Mouse (Mus musculus) embryo, embryonic 10.5 days (tissue): ENCODE data around the gene Tmem178b.

Experiments used
- DNase-seq: peaks from one replicate; pipeline ENCODE4 v3.0.0-alpha.2; 2015; ENCODE audit warnings: low spot score

Tmem178b gene

DNA sequence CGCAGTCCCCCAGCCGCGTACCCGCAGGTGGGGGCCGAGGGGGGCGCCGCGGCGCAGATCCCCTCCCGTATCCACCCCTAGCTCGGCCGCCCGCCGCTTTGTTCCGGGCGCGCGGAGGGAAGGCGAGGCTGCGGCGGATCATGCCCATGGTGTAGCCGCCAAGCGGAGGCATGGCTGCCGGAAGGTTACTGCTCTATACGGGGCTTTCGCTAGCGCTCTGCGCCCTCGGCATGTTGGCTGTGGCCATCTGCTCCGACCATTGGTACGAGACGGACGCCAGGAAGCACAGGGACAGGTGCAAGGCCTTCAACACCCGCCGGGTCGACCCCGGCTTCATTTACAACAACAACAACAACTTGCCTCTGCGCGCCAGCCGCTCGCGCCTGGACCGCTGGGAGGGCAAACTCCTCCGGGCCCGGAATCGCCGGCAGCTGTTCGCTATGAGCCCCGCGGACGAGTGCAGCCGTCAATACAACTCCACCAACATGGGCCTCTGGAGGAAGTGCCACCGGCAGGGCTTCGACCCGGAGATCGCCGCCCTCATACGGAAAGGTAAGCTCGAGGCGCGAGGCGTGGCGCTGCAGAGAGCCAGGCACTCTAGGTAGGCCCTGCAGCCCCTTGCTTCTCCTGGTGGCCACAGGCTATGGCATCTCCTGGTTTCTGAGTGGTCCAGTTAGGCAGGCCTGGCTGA, at the start of gene Tmem178b:
TSS of gene Tmem178b (plus strand) at position 371 of the 691 bp plus-strand sequence.
- DNase-seq, result peak; percentile 57

DNA sequence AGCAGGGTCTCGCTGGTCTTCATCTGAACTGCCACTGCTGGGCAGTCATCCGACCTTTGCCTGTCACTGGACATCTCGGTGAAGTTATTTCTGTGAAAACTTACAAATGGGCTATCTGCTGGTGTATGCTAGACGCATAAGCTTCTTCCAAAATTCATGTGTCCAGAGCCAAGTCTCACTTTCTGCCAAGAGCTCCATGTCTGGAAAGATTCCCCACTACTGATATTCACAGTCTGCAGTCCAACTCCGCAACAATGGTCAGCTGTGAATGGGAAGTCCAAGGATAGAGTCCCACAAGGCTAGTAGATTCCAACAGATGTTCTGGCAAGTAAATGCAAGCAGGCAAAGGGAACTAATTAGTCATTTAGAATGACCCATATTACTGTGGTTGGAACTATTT, 44.3 kb upstream of the Tmem178b start:
- no peak for DNase-seq

DNA sequence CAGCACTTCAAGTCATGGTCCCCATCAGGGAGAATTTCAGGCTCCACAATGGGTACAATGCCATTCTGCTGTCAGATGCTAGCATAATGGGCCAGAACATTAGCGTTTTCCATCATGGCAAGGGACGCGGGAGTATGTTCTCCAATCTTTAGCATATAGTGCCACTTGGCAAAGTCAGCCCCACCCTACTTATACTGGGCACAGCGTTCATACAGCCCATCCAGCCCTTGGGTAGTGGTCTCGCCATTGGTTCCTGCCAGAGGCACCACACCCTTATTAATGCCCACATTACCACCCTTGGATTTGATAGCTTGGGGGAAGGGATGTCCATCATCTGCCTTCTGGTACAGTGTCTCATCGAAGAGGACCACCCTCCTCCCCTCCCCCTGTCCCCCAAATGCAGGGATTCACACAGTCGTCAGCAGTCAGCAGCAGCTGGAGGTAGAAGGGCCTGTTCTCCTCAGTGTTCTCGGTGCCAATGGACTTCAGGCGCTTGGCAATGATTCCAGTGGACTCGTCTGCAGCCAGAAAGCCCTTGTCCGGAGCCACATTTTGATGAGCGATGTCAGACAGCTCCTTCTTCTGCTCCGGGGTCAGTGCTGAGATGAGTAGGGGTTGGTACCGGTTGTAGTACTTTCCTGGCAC, 29.3 kb upstream of the Tmem178b start:
- no peak for DNase-seq

DNA sequence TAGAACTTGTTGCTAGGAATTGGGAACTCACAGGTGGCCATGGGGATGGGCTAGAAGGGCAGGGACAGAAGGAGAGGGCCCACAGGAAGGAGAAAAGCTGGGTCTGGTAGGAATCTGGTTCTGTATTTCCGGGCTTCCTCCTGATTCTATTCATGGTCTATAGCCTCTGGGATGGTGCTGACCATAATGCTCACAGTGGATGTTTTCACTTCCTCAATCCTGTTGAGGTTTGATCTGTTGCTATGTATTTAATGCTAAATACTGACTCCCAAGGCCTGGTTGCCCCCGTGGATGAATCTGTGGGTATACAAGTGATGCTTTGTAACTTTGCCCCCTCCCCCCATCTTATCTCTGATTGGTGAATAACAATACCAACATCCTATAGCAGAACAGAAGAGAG, 25.5 kb upstream of the Tmem178b start:
- DNase-seq, result no peak

DNA sequence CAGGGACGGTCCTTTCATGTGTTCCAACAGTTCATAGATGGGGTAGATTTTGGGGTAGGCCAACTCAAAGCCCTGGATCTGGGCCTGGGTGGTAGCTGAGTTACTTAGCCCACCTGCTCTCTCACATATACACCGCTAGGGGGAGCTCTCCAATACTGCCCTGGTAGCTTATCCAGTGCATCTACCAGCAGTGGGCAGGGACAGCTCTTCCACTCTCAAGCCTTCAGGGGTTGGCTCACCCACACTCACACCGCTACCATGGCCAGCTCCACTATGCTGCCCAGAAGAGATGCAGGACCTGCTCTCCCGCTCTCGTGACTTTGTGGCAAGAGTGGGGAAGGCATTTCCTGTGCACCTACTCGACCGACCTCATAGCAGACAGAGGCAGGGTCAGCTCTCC, 24.3 kb upstream of the Tmem178b start:
- peak; percentile 30 for DNase-seq

DNA sequence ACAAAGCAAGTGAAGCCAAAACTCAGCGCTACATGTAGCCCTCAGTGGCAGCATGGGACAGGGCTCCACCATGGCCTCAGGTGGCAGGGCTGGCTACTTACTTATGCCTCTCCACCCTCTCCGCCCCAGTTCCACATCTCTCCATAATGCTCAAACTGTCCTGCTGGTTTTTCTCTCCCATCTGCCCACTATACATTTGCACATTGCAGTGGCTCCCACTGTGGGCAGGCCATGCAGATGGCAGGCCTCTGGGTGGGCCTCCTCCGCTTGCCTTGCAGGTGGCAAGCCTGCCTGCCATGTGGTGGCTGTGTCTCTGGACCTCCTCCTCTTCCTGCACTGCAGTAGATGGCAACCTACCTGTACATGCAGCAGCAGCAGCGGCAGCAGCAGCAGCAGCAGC, 23.4 kb upstream of the Tmem178b start:
- DNase-seq, result no peak

DNA sequence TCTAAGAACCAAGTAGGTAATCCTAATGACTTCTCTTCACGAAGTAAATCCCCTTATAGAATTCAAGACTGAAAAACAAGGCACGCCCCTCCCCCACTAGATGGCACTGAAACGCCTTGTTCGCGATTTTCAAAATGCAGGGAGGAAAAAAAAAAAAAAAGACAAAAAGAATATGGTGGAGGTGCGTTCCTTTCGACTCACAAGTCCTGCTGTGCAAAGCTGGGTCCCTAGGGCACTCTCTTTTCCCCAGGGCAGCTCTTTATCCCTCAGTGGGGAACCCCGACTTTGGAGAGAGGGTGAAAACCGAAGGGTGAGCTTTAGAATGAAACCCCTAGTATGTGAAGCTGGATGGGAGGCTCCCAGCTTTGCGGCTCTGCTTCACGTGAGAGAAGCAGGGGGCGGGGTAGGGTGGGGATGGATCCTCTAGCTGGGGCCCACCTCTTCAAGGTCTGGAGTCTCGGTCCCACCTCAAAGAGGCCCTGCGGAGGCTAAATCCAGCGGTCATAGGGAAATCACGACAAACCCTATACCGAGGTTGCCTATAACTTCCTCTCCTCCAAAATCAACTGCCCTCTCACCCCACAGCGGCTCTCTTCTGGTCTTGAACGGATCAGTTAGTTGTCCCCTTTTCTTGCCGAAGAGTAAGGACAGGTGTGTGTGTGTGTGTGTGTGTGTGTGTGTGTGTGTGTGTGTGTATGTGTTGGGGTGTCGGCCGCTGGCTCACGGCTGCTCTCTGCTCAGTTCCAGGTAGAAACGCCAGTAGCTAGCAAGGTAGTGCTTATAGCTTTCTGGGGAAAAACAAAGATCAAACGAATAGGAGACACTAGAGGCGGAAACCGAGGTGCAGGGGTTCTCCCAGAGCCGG, 2.6 kb upstream of the Tmem178b start:
- DNase-seq, result peak; percentile 88

DNA sequence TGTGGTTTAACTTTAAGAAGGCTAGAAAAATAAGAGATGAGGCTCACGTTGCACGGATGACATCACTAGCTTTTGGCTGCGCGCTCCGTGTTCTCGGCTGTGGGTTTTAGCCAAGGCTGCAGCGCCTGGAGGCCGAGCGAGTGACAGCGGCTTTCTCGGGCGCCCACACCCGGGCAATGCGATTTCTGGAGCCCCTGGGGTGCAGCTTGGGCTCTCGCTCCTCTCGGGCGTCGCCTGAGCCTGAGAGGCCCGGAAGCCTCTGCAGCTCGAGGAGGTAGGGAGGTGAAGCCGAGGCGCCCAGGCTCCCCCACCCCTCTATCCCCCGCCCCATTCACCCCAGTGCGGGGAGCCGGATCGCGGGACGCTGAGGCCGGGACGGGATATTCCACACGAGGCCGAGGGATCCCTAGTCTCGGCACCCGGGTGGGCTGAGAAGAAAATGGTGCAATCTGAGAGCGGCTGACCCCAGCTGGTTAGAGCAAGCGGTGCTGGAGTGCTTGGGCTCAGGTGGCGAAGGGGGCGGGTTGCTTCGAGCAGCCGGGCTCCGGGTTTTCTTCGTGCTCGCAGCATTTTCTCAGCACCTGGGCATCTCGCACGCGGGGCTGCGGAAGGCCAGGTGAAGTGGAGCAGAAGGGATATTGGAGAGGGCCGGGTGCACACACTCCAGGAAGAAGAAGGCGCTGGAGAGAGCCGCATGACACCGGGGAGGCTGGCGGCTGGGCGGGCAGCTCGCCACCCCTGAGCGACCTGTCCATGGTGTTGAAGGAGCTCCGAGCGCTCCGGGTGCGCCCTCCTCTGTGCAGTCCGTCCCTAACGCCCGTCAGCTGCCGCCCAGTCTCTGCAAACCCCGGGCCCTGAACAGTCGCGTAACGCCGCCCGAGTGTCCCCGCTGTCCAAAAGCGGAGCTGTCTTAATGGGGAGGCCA, 1.4 kb upstream of the Tmem178b start:
- peak; percentile 73 for DNase-seq

DNA sequence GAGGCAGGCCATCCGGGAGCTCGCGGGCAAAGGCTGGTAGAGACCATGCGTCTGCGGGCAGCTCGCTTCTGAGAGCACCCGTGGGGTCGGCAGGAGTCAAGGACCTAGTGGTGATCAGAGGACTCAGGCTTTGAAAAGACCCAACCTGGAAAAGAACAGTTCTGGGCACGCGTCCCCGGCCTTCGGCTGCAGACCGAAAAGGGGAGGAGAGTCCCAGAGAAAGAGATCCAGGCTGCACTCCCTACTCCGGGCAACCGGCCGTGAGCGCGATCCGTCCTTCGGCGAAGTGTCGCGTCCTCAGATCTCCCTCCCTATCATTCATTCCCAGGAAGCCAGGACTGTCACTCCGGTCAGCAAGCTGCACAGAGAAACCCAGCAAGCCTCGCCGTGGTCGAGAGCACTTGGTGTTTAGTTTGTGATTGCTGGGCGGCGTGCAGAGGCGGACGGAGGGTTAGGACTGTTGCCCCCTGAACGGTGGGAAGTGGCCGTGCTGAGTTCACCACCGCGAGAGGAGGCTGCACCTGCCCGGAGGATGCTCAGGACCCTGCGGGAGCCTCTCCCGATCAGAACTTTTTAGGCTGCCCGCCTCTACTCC, 668 bp upstream of the Tmem178b start:
- DNase-seq, result peak; percentile 64

DNA sequence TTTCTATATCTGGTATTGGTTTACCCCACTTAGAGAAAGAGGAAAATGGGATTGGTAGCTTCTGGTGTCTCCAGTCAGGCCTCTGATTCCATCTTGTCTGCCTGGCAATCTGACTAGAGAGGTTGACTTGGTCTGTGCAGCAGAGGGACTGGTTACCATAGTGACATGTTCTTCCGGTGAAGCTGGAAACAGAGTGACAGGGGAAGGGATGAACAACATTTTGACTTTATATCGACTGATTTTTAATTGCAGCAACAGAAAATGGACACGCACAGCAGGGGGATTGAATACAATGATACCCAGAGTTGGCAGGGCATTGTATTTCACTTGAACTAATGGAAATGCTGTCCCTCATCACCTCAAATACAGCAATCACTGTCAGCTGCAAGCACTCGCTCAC, 2.1 kb downstream of the Tmem178b start:
- peak; percentile 36 for DNase-seq

DNA sequence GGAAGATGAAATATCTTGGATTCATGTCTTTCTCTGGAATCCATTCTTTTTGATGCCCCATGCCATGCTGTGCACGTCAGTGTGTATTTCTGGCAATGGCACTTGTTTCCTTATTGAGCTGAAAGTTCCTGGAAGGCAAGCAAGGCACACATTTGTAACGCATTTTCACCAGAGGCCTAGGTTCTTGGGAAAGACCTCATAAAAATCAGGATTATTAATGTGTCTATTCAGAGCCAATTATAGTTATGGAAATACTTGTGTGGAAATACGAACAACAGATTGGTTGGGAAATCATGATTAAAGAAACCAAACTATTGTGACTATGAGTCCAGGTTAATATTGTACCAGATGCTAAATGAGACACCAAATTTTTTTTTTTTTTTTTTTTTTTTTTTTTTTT, 3.4 kb downstream of the Tmem178b start:
- DNase-seq, result no peak

DNA sequence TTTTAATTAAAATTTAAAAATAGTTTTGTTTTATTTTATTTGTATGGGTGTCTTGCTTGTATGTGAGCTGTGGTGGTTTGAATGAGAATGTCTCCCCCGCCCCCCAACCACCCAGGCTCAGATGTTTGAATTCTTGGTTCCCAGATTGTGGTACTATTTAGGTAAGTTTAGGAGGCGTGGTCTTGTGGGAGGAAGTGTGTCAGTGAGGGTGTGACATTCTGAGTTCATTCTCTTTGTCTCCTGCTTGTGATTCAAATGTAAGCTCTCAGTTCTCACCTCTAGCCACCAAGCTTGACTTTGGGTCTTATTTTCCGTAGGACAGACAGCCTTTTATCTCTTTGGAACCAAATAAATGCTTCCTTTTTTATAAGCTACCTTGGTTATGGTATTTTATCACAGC, 17.7 kb downstream of the Tmem178b start:
- no peak for DNase-seq

DNA sequence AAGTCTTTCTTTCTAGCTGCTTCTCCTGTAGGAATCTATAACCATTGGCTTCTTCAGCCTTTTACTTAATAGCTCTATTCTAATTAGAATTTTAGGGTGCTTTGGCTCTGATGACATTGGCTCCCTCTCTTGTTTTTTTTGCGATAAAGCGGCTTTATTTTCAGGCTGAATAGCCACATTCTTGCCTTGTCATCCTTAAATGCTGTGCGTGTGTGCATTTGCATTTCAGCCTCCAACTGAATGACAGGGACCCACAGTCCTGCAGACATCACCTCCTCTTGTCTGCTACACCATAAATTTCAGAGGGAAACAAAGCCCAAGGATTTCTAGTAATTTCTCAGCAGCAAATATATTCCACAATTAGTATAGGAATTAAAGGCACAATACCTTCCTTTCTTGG, 23.4 kb downstream of the Tmem178b start:
- DNase-seq, result peak; percentile 7

DNA sequence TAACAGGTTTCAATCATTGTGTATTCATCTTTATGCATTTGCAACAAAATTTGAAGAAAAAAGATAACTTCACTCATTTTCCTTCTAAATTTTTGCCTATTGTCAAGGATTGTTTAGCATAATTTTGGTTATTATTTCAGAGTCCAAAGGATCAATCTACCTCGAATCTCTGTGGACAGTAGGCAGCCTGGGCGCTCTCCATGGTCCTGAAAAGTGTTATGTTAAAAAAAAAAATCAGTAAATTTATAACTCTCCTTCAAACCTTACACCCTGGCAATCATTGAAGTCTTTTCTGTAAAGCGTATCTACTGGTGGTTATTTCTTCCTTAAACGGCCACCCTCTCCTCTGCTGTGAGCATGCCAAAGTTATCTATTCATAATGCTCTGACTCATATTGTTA, 26.2 kb downstream of the Tmem178b start:
- peak; percentile 63 for DNase-seq

DNA sequence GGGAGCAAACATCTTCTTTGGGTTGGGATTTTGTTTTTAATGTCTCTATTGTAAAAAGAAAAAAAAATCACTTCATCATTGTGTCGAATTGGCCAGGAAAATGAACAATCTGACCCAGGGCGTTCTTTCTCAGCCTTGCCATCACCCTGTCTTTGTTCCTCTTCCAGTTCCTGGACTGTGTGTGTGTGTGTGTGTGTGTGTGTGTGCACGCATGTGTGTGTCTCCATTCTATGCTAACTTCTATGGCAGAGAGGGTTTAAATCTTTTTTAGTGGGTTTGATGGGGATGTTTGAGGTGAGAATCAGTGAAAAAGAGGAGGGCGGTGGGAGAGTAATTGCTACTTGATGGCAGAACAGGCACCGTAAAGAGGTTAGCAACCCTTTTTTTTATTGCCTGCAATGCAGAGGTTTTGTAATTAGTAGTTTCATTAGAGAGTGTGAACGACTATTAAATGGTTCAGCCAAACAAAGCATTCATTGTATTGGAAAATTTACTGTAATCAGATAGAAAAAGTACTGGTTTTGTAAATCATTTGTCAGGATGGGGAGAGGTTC, 30.2 kb downstream of the Tmem178b start:
- DNase-seq, result no peak

DNA sequence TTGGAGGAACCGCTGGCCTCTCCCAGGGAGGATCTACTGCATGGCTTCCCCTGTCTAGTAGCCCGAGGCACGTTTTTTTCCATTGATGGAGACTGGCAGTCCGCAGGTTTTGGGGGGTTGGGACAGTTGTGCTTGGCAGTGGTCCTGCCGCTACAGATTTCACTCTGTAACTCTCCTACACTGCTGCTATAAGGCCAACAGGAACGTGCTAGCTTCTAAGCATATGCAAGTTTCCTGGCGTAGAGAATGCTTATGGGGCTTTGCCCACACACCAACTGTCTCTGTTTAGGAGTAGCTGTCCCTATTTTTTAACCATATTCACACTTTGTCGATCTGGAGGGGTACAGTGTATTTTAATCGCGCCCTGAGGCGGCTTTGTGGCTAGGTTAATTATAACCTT, 30.8 kb downstream of the Tmem178b start:
- DNase-seq, result no peak

DNA sequence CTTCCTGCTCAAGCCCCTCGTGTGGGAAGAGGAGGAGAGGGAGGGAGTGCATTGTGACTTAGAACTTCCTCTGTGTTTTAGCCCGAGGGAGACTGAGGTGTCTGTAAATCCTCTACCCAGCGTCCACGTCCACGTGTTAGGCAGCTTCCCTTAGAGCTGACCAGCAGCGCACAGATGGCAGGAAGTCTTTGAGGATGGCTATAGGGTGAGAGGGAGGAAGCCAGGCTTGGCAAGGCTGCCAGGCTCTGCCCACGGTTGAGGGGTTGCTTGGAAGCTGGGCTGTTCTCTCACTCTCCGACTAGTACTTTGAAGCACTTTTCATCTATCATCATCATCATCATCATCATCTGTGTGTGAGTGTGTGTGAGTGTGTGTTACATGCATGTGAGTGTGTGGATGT, 41.9 kb downstream of the Tmem178b start:
- no peak for DNase-seq

DNA sequence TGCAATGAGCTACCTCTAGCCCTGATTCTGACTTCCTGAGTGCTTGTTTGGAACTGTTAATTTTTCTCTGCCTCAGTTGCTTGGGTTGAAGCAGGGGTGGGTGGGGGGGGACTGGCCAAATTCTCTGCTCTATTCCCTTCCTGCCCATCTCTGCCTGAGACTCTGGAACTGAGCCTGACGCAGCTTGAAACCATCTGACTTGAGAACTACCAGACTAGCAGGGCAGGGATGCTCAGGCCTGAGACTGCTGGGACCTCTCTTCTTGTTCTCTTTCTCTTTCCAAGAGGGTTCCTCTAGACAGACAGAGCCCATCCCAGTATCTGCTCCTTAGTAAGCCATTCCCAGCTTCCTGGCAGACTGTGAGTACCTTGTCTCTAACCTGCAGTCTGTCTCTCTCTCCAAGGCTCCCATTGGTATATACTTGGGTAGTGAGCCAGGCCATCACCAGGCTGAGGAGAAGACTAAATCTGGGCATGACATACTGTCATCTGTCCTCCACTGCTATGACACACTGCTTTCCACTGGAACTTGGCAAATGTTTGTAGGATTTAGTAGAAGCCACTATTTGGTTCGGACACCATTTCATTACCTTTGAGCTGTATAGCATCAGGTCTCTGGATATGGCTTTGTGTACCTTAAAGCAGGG, 42.7 kb downstream of the Tmem178b start:
- no peak for DNase-seq

DNA sequence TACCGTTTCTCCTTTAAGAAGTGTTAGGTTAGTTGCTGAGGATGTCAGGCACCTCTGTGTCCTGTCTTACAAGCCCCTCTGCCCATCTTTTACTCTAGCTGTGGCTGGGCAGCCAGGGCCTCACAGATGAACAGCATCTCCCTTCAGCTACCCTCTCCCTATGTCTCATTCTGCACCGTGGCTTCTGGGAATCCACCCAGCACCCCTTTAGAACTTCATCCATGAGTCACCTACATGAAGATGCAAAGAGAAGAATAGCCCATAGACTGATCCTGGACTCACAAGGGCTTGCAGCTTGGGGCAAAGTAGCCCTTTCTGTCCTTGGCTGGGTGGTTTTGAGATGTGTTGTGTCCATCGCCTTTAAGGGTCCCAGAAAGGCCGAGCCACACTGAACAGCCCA, 43.4 kb downstream of the Tmem178b start:
- no peak for DNase-seq

DNA sequence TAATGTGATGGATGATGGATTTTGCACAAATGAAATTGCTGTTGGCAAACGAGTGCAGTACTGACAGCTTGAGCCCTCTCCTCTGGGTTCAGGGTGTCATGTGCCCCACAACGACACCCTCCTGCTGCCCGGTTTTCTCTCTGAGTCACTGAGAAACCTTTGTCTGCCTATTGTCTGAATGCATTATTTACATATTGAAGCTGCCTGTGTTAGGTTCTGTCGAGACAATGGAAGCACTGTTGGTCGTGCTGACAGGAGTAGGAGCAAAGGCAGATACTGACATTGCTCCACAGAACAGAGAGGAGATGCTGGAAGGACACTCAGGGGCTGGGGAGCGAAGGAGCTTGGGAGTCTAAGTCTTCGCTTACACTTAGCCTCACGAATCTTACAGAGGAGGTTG, 44.2 kb downstream of the Tmem178b start:
- peak; percentile 23 for DNase-seq

DNA sequence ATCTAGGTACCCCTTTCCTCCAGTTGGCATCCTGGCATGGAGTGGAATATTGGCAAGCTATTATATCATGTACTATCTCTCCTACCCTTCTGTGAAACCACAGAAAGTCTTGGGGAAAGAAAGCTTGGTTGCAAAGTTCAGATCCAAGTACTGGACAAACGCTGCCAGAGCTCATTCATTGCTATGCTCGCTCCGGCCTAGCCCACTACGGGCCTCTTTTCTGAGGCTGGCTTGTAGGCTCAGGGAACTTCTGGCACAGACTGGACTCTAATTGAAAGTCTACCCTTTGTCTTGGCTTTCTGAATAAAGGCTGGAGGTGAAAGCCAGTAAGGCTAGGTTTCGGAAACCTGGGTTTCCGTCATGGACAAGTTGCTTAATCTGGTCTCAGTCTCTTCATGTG, 44.7 kb downstream of the Tmem178b start:
- DNase-seq, result no peak
